7 mouse cellular contexts compared by ENCODE assay signal in the genomic region with DNA sequence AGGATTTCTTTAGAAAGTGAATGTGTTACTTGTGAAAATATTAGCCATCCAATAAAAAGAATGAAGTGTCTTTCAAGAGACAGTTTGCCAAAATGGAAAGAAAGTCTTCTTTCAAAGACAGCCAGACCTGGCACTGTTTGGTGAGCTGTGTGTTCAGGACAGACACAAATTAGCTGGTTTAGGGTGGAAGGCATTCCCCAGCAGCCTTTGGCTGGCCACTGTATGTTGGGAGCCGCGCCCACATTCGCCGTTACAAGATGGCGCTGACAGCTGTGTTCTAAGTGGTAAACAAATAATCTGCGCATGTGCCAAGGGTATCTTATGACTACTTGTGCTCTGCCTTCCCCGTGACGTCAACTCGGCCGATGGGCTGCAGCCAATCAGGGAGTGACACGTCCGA.
DNase-seq lines count a peak whose midpoint lies in the region; ATAC-seq and TF ChIP-seq lines count a peak whose summit lies in the region.
"Not testable (repeated sequence)": the region's sequence is repeated elsewhere in the genome, so short reads cannot be mapped to it uniquely, and the experiment has no call there.

No protein-coding gene starts in this region.

- H3K27ac ChIP-seq in embryonic facial prominence, embryonic 11.5 days (replicated peaks; ENCODE audit: low read depth, low read length), result peak overlapping the region; percentile 52; the same call in 1 of the 2 replicates
- H3K27ac ChIP-seq in forebrain, embryonic 10.5 days, result peak overlapping the region; percentile 44; the same call in 1 of the 2 replicates
- H3K27ac ChIP-seq in heart, postnatal 0 days (ENCODE audit: low read depth), result peak overlapping the region; percentile 80
- H3K27ac ChIP-seq in kidney, embryonic 16.5 days (ENCODE audit: low read length), result peak overlapping the region; percentile 76
- H3K27ac ChIP-seq in lung, embryonic 14.5 days (ENCODE audit: low read depth), result peak overlapping the region; percentile 82

- ATAC-seq in embryonic facial prominence, embryonic 11.5 days (replicated peaks; ENCODE audit: insufficient number of reproducible peaks, low FRiP score, low TSS enrichment, low read depth); heart, postnatal 0 days (ENCODE audit: insufficient read depth, low read depth); kidney, embryonic 16.5 days (ENCODE audit: low FRiP score, low TSS enrichment); lung, embryonic 14.5 days (ENCODE audit: insufficient read depth): not testable (repeated sequence)

- TF ChIP-seq EP300 in heart, postnatal 0 days (IDR thresholded peaks at IDR 0.05; ENCODE audit: low read depth), result not testable (repeated sequence)

- H3K9me3 ChIP-seq in embryonic facial prominence, embryonic 11.5 days (replicated peaks; ENCODE audit: control insufficient read depth, low read length); forebrain, embryonic 10.5 days; heart, postnatal 0 days (replicated peaks; ENCODE audit: control insufficient read depth, low read length); kidney, embryonic 16.5 days (ENCODE audit: low read length); lung, embryonic 14.5 days (ENCODE audit: low read depth, low read length): not testable (repeated sequence)

- not testable (repeated sequence) for H3K36me3 ChIP-seq in embryonic facial prominence, embryonic 11.5 days (replicated peaks; ENCODE audit: control insufficient read depth, insufficient read depth, low read depth, low read length); forebrain, embryonic 10.5 days (replicated peaks); heart, postnatal 0 days (replicated peaks; ENCODE audit: control insufficient read depth, insufficient read depth, low read length); kidney, embryonic 16.5 days (ENCODE audit: insufficient read depth, low read length); lung, embryonic 14.5 days (ENCODE audit: insufficient read depth)

- H3K27me3 ChIP-seq in embryonic facial prominence, embryonic 11.5 days (ENCODE audit: control insufficient read depth, insufficient read depth, low read length); forebrain, embryonic 10.5 days (ENCODE audit: poor library complexity, severe bottlenecking); heart, postnatal 0 days (ENCODE audit: control insufficient read depth, insufficient read depth, low read length); kidney, embryonic 16.5 days (ENCODE audit: insufficient read depth, low read length); lung, embryonic 14.5 days (ENCODE audit: insufficient read depth, low read length): not testable (repeated sequence)

- WGBS in embryonic facial prominence, embryonic 11.5 days, result 90% methylated on average over 6 of the region's 12 CpGs
- 92% methylated on average over 7 of the region's 12 CpGs for WGBS in forebrain, embryonic 10.5 days
- 89% methylated on average over 5 of the region's 12 CpGs for WGBS in heart, postnatal 0 days
- WGBS in kidney, embryonic 16.5 days, result 88% methylated on average over 6 of the region's 12 CpGs
- 80% methylated on average over 6 of the region's 12 CpGs for WGBS in lung, embryonic 14.5 days

- H3K4me1 ChIP-seq in embryonic facial prominence, embryonic 11.5 days (ENCODE audit: control insufficient read depth, insufficient read depth, low read length); forebrain, embryonic 10.5 days; heart, postnatal 0 days (ENCODE audit: control insufficient read depth, insufficient read depth); lung, embryonic 14.5 days (ENCODE audit: insufficient read depth): not testable (repeated sequence)
- peaks cover 22% of the 10 kb centered on the region; the same call in 1 of the 2 replicates for H3K4me1 ChIP-seq in kidney, embryonic 16.5 days (ENCODE audit: insufficient read depth, low read length)

- not testable (repeated sequence) for H3K9ac ChIP-seq in embryonic facial prominence, embryonic 11.5 days (replicated peaks; ENCODE audit: low read length); heart, postnatal 0 days (replicated peaks; ENCODE audit: low read depth, low read length); kidney, embryonic 16.5 days (replicated peaks; ENCODE audit: low read length); lung, embryonic 14.5 days

- not testable (repeated sequence) for DNase-seq in embryonic facial prominence, embryonic 11.5 days (ENCODE audit: low spot score); forebrain, embryonic 10.5 days (ENCODE audit: extremely low spot score, low spot score); heart, postnatal 0 days (ENCODE audit: low spot score)
- peak; percentile 94 for DNase-seq in heart, adult 11 months
- peak; percentile 26 for DNase-seq in lung, embryonic 14.5 days
- peak; percentile 71 for DNase-seq in skeletal muscle tissue, adult 2 months (ENCODE audit: low read depth, low spot score)

- not testable (repeated sequence) for TF ChIP-seq CTCF in heart, postnatal 0 days (IDR thresholded peaks at IDR 0.05; ENCODE audit: low read depth); lung, embryonic 14.5 days (IDR thresholded peaks at IDR 0.05; ENCODE audit: low read depth)

- not testable (repeated sequence) for H3K4me2 ChIP-seq in embryonic facial prominence, embryonic 11.5 days (ENCODE audit: low read depth, low read length); heart, postnatal 0 days (ENCODE audit: low read depth, low read length); kidney, embryonic 16.5 days (replicated peaks; ENCODE audit: low read depth, low read length); lung, embryonic 14.5 days

- not testable (repeated sequence) for H3K4me3 ChIP-seq in embryonic facial prominence, embryonic 11.5 days (ENCODE audit: low read depth, low read length); forebrain, embryonic 10.5 days; heart, postnatal 0 days (ENCODE audit: low read depth, low read length); kidney, embryonic 16.5 days (ENCODE audit: low read length); lung, embryonic 14.5 days (ENCODE audit: low read depth, low read length)
